Mouse (Mus musculus) fat pad, adult 2 months (tissue): ENCODE data around the gene Nms.

Experiments used
- DNase-seq: peaks from one replicate; pipeline ENCODE4 v3.0.0-alpha.2; 2011; ENCODE audit warnings: low read depth, low spot score; ENCODE audit errors: extremely low read depth

Gene Nms

GRCm38 (mm10) chr1:38992365-38992764, 53.4 kb downstream of the Nms start:
- DNase-seq = no peak
